21 mouse cellular contexts compared by ENCODE assay signal in the genomic region with DNA sequence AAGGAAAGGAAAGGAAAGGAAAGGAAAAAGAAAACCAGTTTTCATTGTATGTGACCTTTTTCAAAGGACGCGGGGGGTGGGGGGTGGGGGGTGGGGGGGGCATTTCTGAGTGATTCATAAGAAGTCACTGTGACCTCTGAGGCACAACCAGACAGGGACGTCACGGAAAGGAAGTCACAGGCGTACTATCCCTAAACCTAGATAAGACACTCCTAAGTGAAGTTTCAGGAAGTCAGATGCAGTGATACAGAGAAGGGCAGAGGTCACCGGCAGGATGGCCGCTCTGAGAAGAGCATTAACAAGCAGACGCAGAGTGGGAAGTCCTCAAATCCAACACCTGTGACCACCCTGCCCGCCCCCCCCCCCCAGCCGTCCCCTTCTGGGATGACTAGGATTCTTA. TPM values are rescaled to one million over a fixed set of nuclear protein-coding genes. Genes with fewer than 3 reads are reported as not detected.
DNase-seq lines count a peak whose midpoint lies in the region; TF ChIP-seq lines count a peak whose summit lies in the region.
"Had no signal": no experiment of that assay in that cellular context is flagged by ENCODE, and none has a peak within 500 bp of the region (broad histone marks: within the 10 kb centered on the region; RNA-seq: fewer than 3 reads in every experiment).

No protein-coding gene starts in this region.

- no peak overlapping the region for H3K9ac ChIP-seq in MEL (ENCODE audit: control insufficient read depth, low read depth, low read length, poor library complexity, severe bottlenecking)
- H3K9ac ChIP-seq: forebrain, postnatal 0 days; heart, embryonic 13.5 days; hindbrain, embryonic 13.5 days had no signal

- WGBS in small intestine, adult 2 months, result 39% methylated on average over 10 of the region's 10 CpGs

- TF ChIP-seq POLR2A in MEL (IDR thresholded peaks at IDR 0.05; ENCODE audit: control insufficient read depth in 1 of 2, insufficient read depth in 1 of 2, low read depth in 1 of 2, low read length in 2 of 2, poor library complexity in 1 of 2), result no peak
- no peak for TF ChIP-seq POLR2A in small intestine, adult 2 months (IDR thresholded peaks at IDR 0.05; ENCODE audit: low read depth, low read length)

- peak in 1 of 2 experiments; percentile 38; a peak in 2 of 4 replicates for TF ChIP-seq EP300 in MEL (IDR thresholded peaks at IDR 0.05; ENCODE audit: low read depth in 1 of 2, low read length in 2 of 2)

- H3K9me3 ChIP-seq in MEL (replicated peaks; ENCODE audit: insufficient read depth, low read length), result no peaks in the 10 kb centered on the region
- H3K9me3 ChIP-seq: heart, embryonic 10.5 days; hindbrain, embryonic 13.5 days had no signal

- DNase-seq in 416B (ENCODE audit: low read depth) (peak; percentile 73), MEL (ENCODE audit: low read depth, low spot score) (peak; percentile 37)
- DNase-seq in CD4-positive helper T cell, adult 2 months (ENCODE audit: low read depth, low spot score), result peak; percentile 34
- DNase-seq in urinary bladder, adult 2 months (ENCODE audit: low spot score), result no peak
- no peak for DNase-seq in frontal cortex, postnatal 14 days (ENCODE audit: low spot score in 2 of 2)
- DNase-seq in spleen, adult 12 weeks (ENCODE audit: low spot score), result no peak
- DNase-seq: adrenal gland, adult 8-10 months; adrenal gland, postnatal 25 days; cerebellum, adult 11-12 months; cerebellum, adult 9-10 months; cerebellum, postnatal 14 days; forebrain, postnatal 0 days; gastrocnemius, postnatal 25 days; heart, adult 2 months; kidney, adult 18-20 months had no signal

- no peak for TF ChIP-seq RAD21 in MEL (IDR thresholded peaks at IDR 0.05; ENCODE audit: low read depth, low read length)

- no peak overlapping the region for H3K4me3 ChIP-seq in MEL (ENCODE audit: control insufficient read depth in 1 of 2, insufficient read depth in 1 of 2, low read depth in 2 of 2, low read length in 2 of 2)
- no peak overlapping the region for H3K4me3 ChIP-seq in small intestine, adult 2 months (ENCODE audit: low read depth, low read length)
- H3K4me3 ChIP-seq: forebrain, embryonic 10.5 days; heart, adult 2 months; heart, embryonic 10.5 days; heart, embryonic 13.5 days; hindbrain, embryonic 13.5 days had no signal

- no peak for TF ChIP-seq CTCF in MEL (IDR thresholded peaks at IDR 0.05 in 2 of 3, conservative IDR thresholded peaks at IDR 0.05 in 1 of 3; ENCODE audit: control insufficient read depth in 1 of 3, insufficient read depth in 1 of 3, low read depth in 2 of 3, low read length in 3 of 3, poor library complexity in 1 of 3, severe bottlenecking in 1 of 3)
- TF ChIP-seq CTCF in small intestine, adult 2 months (IDR thresholded peaks at IDR 0.05; ENCODE audit: extremely low read depth, insufficient read length, insufficient replicate concordance, low read depth, low read length), result no peak

- peaks cover 3 to 14% of the 10 kb centered on the region in 2 experiments for H3K4me1 ChIP-seq in MEL (ENCODE audit: control insufficient read depth in 1 of 2, insufficient read depth in 2 of 2, low read length in 2 of 2)
- peaks cover 12% of the 10 kb centered on the region; the same call in 1 of the 2 replicates for H3K4me1 ChIP-seq in small intestine, adult 2 months (ENCODE audit: control insufficient read depth, insufficient read depth, insufficient read length, low read length)
- H3K4me1 ChIP-seq: forebrain, embryonic 10.5 days had no signal

- no peaks in the 10 kb centered on the region for H3K27me3 ChIP-seq in MEL (ENCODE audit: control insufficient read depth in 1 of 2, insufficient read depth in 2 of 2, low read length in 2 of 2)
- H3K27me3 ChIP-seq in small intestine, adult 2 months (ENCODE audit: control insufficient read depth, insufficient read depth, low read length), result no peaks in the 10 kb centered on the region
- H3K27me3 ChIP-seq: heart, embryonic 13.5 days; hindbrain, embryonic 13.5 days; Patski had no signal

- no peak overlapping the region for H3K27ac ChIP-seq in MEL (ENCODE audit: control insufficient read depth, low read depth, low read length)
- H3K27ac ChIP-seq in small intestine, adult 2 months (ENCODE audit: insufficient read depth, low read depth, low read length), result peak overlapping the region; percentile 38; the same call in 1 of the 2 replicates
- H3K27ac ChIP-seq: forebrain, embryonic 10.5 days; heart, adult 2 months; heart, embryonic 10.5 days; heart, embryonic 13.5 days; hindbrain, embryonic 13.5 days had no signal

- peaks cover 0 to 13% of the 10 kb centered on the region in 2 experiments; a peak in 2 of 4 replicates for H3K36me3 ChIP-seq in MEL (ENCODE audit: control insufficient read depth in 1 of 2, insufficient read depth in 2 of 2, low read length in 2 of 2)
- H3K36me3 ChIP-seq in small intestine, adult 2 months (ENCODE audit: control insufficient read depth, insufficient read depth, low read length), result peaks cover 39% of the 10 kb centered on the region

- no peaks in the 10 kb centered on the region for H3K79me2 ChIP-seq in MEL (ENCODE audit: control insufficient read depth, insufficient read depth, low read length, poor library complexity)

TF ChIP-seq in MEL, 35 proteins besides CTCF, POLR2A, EP300 and RAD21:
- no peak for TF ChIP-seq POLR2AphosphoS5 (IDR thresholded peaks at IDR 0.05; ENCODE audit: borderline replicate concordance, low read depth, low read length)
- TF ChIP-seq CHD2 (IDR thresholded peaks at IDR 0.05; ENCODE audit: low read length), result no peak
- TF ChIP-seq RCOR1 (IDR thresholded peaks at IDR 0.05; ENCODE audit: low read depth, low read length), result peak; percentile 47; the same call in 1 of the 2 replicates
- TF ChIP-seq USF2 (IDR thresholded peaks at IDR 0.05; ENCODE audit: borderline replicate concordance in 1 of 2, insufficient read depth in 1 of 2, low read depth in 1 of 2, low read length in 2 of 2), result no peak
- no peak for TF ChIP-seq USF1 (IDR thresholded peaks at IDR 0.05; ENCODE audit: low read depth, low read length)
- TF ChIP-seq GABPA (IDR thresholded peaks at IDR 0.05; ENCODE audit: low read depth, low read length), result no peak
- TF ChIP-seq UBTF (IDR thresholded peaks at IDR 0.05; ENCODE audit: borderline replicate concordance, insufficient read depth, low read depth, low read length), result no peak
- no peak for TF ChIP-seq NRF1 (IDR thresholded peaks at IDR 0.05; ENCODE audit: insufficient read depth, low read depth, low read length, poor library complexity, severe bottlenecking)
- no peak for TF ChIP-seq MAFK (IDR thresholded peaks at IDR 0.05; ENCODE audit: borderline replicate concordance, low read depth, low read length)
- TF ChIP-seq TAL1 (IDR thresholded peaks at IDR 0.05; ENCODE audit: low read length), result no peak
- TF ChIP-seq KAT2A (conservative IDR thresholded peaks at IDR 0.05; ENCODE audit: low read depth, low read length), result no peak
- TF ChIP-seq ELF1 (IDR thresholded peaks at IDR 0.05; ENCODE audit: low read depth, low read length), result peak; percentile 26; the same call in 1 of the 2 replicates
- TF ChIP-seq POLR2AphosphoS2 (IDR thresholded peaks at IDR 0.05; ENCODE audit: low read length), result no peak
- no peak for TF ChIP-seq ZKSCAN1 (IDR thresholded peaks at IDR 0.05; ENCODE audit: low read depth, low read length)
- peak; percentile 40; the same call in 1 of the 2 replicates for TF ChIP-seq ETS1 (IDR thresholded peaks at IDR 0.05; ENCODE audit: low read depth, low read length)
- no peak for TF ChIP-seq SIN3A (IDR thresholded peaks at IDR 0.05; ENCODE audit: low read length)
- no peak for TF ChIP-seq MYC (IDR thresholded peaks at IDR 0.05; ENCODE audit: low read depth, low read length)
- no peak for TF ChIP-seq E2F4 (IDR thresholded peaks at IDR 0.05; ENCODE audit: borderline replicate concordance, low read depth, low read length)
- no peak for TF ChIP-seq ZC3H11A (IDR thresholded peaks at IDR 0.05; ENCODE audit: low read depth, low read length)
- TF ChIP-seq ZNF384 (IDR thresholded peaks at IDR 0.05; ENCODE audit: low read depth, low read length), result no peak
- no peak for TF ChIP-seq CHD1 (IDR thresholded peaks at IDR 0.05; ENCODE audit: low read depth, low read length)
- TF ChIP-seq NELFE (IDR thresholded peaks at IDR 0.05; ENCODE audit: low read depth, low read length), result no peak
- no peak for TF ChIP-seq MXI1 (IDR thresholded peaks at IDR 0.05; ENCODE audit: low read depth, low read length)
- peak; percentile 59 for TF ChIP-seq GATA1 (IDR thresholded peaks at IDR 0.05; ENCODE audit: low read depth, low read length)
- TF ChIP-seq TCF12 (IDR thresholded peaks at IDR 0.05; ENCODE audit: low read depth, low read length), result 0 out of 2 replicates have a peak, but pooled peaks have one; percentile 11

RNA-seq across cellular contexts. Expression of gene Cerk, which starts 25.0 kb away (rescaled TPM):
- 3.8 and 4.1 TPM in 2 replicates for total RNA-seq in MEL (2012; rRNA removed)
- polyA plus RNA-seq in MEL (2012; ENCODE audit: insufficient read depth in 1 of 2, insufficient read length in 2 of 2, low read depth in 1 of 2, low replicate concordance in 2 of 2, missing spikeins in 1 of 2), result 1 to 10 TPM in 1 of 2 experiments, not detected in 1; 9.5 TPM
- 14.4 and 47.8 TPM in 2 replicates for polyA plus RNA-seq in small intestine, adult 2 months (2012; rRNA removed)
- polyA plus RNA-seq in urinary bladder, adult 2 months (2012; rRNA removed), result 10.9 and 12.1 TPM in 2 replicates

RNA-seq across cellular contexts. Expression of gene Tbc1d22a, which starts 53.4 kb away (rescaled TPM):
- 15.1 and 15.9 TPM in 2 replicates for total RNA-seq in MEL (2012; rRNA removed)
- polyA plus RNA-seq in MEL (2012; ENCODE audit: insufficient read depth in 1 of 2, insufficient read length in 2 of 2, low read depth in 1 of 2, low replicate concordance in 2 of 2, missing spikeins in 1 of 2), result 10 to 100 TPM in 1 of 2 experiments, not detected in 1; 21.1 TPM
- polyA plus RNA-seq in small intestine, adult 2 months (2012; rRNA removed), result 23.1 and 54.8 TPM in 2 replicates
- polyA plus RNA-seq in urinary bladder, adult 2 months (2012; rRNA removed), result 19.0 and 21.0 TPM in 2 replicates

Comparison
In these comparisons a context has a peak if more than half of its experiments do, and no peak if none do; other contexts are left out.
1. DNase-seq: peak in 416B (single experiment), CD4-positive helper T cell, adult 2 months (single experiment) and MEL (single experiment); none in urinary bladder, adult 2 months (single experiment), frontal cortex, postnatal 14 days (0 of 2) and spleen, adult 12 weeks (single experiment).